Mouse (Mus musculus): ENCODE measurements at regions not wholly inside any gene's neighbourhood (a gene's known extent, or its start where the extent isn't known, plus 50 kb on each side); places are given as distances from the start of the nearest gene placed in this dataset.

DNA sequence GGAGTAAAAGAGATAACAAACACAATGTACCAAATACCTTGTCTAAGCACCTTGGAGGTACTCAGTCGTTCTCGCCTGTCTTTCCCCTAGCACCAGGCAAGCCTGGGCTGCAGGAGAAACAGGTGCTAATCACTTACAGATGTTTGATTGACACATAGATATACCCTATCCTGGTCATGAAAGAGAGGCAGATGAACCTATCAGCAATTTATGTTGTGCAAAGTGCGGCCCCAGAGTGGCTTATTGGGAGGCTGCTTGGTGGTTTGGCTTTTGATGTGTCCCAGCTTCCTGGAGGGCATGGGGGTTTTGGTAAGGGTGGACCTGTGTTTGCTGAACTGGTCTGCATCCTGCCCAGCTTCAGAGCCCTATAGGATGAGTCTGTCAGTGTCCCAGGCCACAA, 129.1 kb downstream of the Tmem30b start:
- TF ChIP-seq CTCF (IDR thresholded peaks at IDR 0.05; ENCODE audit: borderline replicate concordance, extremely low read depth, insufficient read depth, insufficient read length): no peak
- no peak for TF ChIP-seq POLR2A (IDR thresholded peaks at IDR 0.05; ENCODE audit: borderline replicate concordance, extremely low read depth, insufficient read depth, insufficient read length, poor library complexity, severe bottlenecking)
